Mouse (Mus musculus) myocyte (in vitro differentiated cells): ENCODE measurements at regions not wholly inside any gene's neighbourhood (a gene's known extent, or its start where the extent isn't known, plus 50 kb on each side); places are given as distances from the start of the nearest gene placed in this dataset.

Experiments used
- H3K27me3 ChIP-seq: one replicate; pipeline ENCODE4 v1.6.1; 2011; ENCODE audit not compliant: control insufficient read depth, insufficient read depth, insufficient read length
- H3K36me3 ChIP-seq: one replicate; pipeline ENCODE4 v1.6.1; 2011; ENCODE audit not compliant: control insufficient read depth, insufficient read depth
- H3K4me2 ChIP-seq: one replicate; pipeline ENCODE4 v1.6.1; 2011; ENCODE audit warnings: low read depth, control low read depth
- H3K4me3 ChIP-seq: one replicate; pipeline ENCODE4 v1.5.1; 2011; ENCODE audit warnings: mild to moderate bottlenecking, control low read depth, moderate library complexity
- H3K79me2 ChIP-seq: one replicate; pipeline ENCODE4 v1.6.1; 2011; ENCODE audit not compliant: control insufficient read depth, insufficient read depth
- H3ac ChIP-seq: one replicate; pipeline ENCODE4 v1.6.1; 2011; ENCODE audit not compliant: control insufficient read depth, insufficient read length
- CEBPB ChIP-seq: IDR thresholded peaks from 2 replicates; pipeline ENCODE4 v1.6.1; 2011; ENCODE audit warnings: mild to moderate bottlenecking, moderate library complexity; ENCODE audit not compliant: poor library complexity, insufficient read depth, severe bottlenecking
- E2F4 ChIP-seq: IDR thresholded peaks from one replicate; pipeline ENCODE4 v1.6.1; 2011; ENCODE audit warnings: mild to moderate bottlenecking, control low read depth, moderate library complexity; ENCODE audit not compliant: insufficient read depth
- MAX ChIP-seq: IDR thresholded peaks from one replicate; pipeline ENCODE4 v1.6.1; 2011; ENCODE audit warnings: low read depth, mild to moderate bottlenecking, control low read depth
- MYOD1 ChIP-seq, 3 experiments: IDR thresholded peaks; one replicate each; pipeline ENCODE4 v1.6.1; 2011; ENCODE audit warnings: control low read depth in 2 of 3, low read depth in 2 of 3, mild to moderate bottlenecking in 2 of 3, moderate library complexity in 1 of 3; ENCODE audit not compliant: insufficient read length in 2 of 3, control insufficient read depth in 1 of 3
- MYOG ChIP-seq, 3 experiments: IDR thresholded peaks; one replicate each; pipeline ENCODE4 v1.6.1; 2011; ENCODE audit warnings: control low read depth in 2 of 3, low read depth in 2 of 3, mild to moderate bottlenecking in 2 of 3; ENCODE audit not compliant: insufficient read length in 2 of 3, control insufficient read depth in 1 of 3, insufficient read depth in 1 of 3
- POLR2A ChIP-seq: IDR thresholded peaks from one replicate; pipeline ENCODE4 v1.6.1; 2011; ENCODE audit warnings: low read depth, mild to moderate bottlenecking, control low read depth, moderate library complexity; ENCODE audit not compliant: insufficient read length
- POLR2AphosphoS2 ChIP-seq: IDR thresholded peaks from one replicate; pipeline ENCODE4 v1.6.1; 2011; ENCODE audit warnings: low read depth, control low read depth; ENCODE audit not compliant: insufficient read length
- REST ChIP-seq: IDR thresholded peaks from one replicate; pipeline ENCODE4 v1.6.1; 2011; ENCODE audit warnings: mild to moderate bottlenecking, control low read depth, moderate library complexity; ENCODE audit not compliant: insufficient read depth, insufficient read length
- SRF ChIP-seq: IDR thresholded peaks from one replicate; pipeline ENCODE4 v1.6.1; 2011; ENCODE audit warnings: low read depth; ENCODE audit not compliant: control insufficient read depth, insufficient read length
- TCF12 ChIP-seq: IDR thresholded peaks from one replicate; pipeline ENCODE4 v1.6.1; 2011; ENCODE audit warnings: mild to moderate bottlenecking, control low read depth; ENCODE audit not compliant: poor library complexity, insufficient read depth, severe bottlenecking
- TCF3 ChIP-seq: IDR thresholded peaks from one replicate; pipeline ENCODE4 v1.6.1; 2011; ENCODE audit warnings: low read depth, control low read depth; ENCODE audit not compliant: insufficient read length
- USF1 ChIP-seq: IDR thresholded peaks from one replicate; pipeline ENCODE4 v1.6.1; 2011; ENCODE audit warnings: low read depth, mild to moderate bottlenecking, control low read depth, moderate library complexity

DNA sequence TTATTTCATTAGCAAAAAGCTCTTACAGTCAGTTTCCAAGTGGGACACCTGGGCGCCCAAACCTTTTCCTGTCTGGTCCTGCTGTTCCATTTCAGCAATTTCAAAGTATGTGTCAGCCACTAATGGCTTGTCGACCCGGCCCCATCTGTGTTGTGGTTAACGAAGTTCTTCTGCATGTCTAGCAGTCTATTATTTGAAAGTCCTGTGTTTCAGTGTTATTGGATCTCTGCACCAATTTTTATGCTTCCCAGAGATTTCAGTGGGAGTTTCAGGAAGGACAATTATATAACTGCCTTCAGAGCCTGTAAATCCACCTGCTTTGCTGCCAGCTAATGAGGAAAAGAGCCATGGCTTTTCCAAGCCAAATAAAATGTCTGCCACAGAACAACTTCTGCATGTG, 1142.0 kb downstream of the A830018L16Rik start:
- Histone ChIP-seq H3K4me3 (no peak overlapping the region), H3K79me2 (no peaks in the 10 kb centered on the region), H3K27me3 (no peaks in the 10 kb centered on the region), H3ac (no peak overlapping the region), H3K36me3 (no peaks in the 10 kb centered on the region), H3K4me2 (no peak overlapping the region)
- no peak for TF ChIP-seq TCF12
- TF ChIP-seq MYOD1 (IDR thresholded peaks at IDR 0.05; ENCODE audit: control insufficient read depth in 1 of 3, insufficient read length in 2 of 3, low read depth in 2 of 3): no peak
- TF ChIP-seq REST: no peak

DNA sequence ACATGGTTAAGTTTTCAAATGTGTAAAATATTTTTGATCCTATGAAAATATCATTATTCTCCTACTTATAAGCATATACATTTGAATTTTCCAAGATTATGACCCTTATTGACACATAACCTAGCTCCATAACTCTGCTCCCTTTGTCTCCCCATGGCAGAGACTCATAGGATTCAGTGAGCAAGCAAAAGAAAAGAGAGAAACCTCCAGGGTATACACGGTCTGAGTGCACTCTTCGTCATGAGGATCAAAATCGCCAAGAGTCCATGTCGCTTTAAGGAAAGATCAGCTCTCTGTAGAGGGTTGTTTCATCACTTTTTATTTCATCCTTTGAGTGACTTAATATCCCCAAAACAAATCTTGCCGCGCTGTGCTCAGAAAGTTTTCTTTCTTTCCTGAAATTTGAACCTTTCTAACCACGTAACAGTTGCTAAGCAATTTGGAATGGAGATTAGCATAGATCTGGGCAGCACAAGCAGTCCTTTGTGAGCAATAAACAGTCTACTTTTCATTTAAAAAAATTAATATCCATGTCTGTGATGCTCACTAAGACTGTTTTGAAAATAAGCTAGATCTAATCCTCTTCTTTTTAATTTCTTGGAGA, 1158.0 kb downstream of the A830018L16Rik start:
- peak overlapping the region; percentile 50 for H3K4me2 ChIP-seq
- no peak overlapping the region for H3ac ChIP-seq
- H3K27me3 ChIP-seq: no peaks in the 10 kb centered on the region
- no peaks in the 10 kb centered on the region for H3K36me3 ChIP-seq
- no peak for TF ChIP-seq REST
- no peak for TF ChIP-seq SRF
- TF ChIP-seq TCF3: no peak
- no peak for TF ChIP-seq MYOD1 (IDR thresholded peaks at IDR 0.05; ENCODE audit: control insufficient read depth in 1 of 3, insufficient read length in 2 of 3, low read depth in 2 of 3)
- TF ChIP-seq POLR2A: no peak
- no peak for TF ChIP-seq MYOG (IDR thresholded peaks at IDR 0.05; ENCODE audit: control insufficient read depth in 1 of 3, insufficient read depth in 1 of 3, insufficient read length in 2 of 3, low read depth in 2 of 3)
- TF ChIP-seq POLR2AphosphoS2: no peak
- no peak for TF ChIP-seq E2F4
- no peak for TF ChIP-seq CEBPB
- TF ChIP-seq TCF12: no peak
- TF ChIP-seq MAX: no peak
- TF ChIP-seq USF1: no peak
- no peak overlapping the region for H3K4me3 ChIP-seq
- H3K79me2 ChIP-seq: no peaks in the 10 kb centered on the region

DNA sequence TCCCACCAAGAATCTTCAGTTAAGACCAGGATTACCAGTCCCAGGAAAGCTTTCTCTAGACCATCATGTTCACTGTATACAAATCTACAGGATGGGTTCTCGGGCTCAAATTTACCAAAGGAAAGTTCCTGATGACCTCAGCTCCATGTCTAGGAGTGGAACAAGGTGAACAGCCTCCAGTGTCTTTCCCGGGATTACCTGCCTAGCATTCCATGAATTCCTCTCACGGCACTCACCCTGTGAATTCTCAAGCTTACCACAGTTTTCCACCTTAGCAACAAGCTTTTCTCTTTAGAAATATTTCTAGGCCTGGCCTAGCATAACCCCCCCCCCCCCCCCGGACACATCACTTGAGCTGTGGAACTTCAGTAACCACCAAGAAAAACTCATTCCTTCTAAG, 1158.9 kb downstream of the A830018L16Rik start:
- Histone ChIP-seq H3K27me3 (no peaks in the 10 kb centered on the region), H3K36me3 (no peaks in the 10 kb centered on the region), H3K4me2 (no peak overlapping the region), H3K79me2 (no peaks in the 10 kb centered on the region), H3ac (no peak overlapping the region), H3K4me3 (no peak overlapping the region)
- TF ChIP-seq CEBPB (no peak), POLR2AphosphoS2 (no peak), POLR2A (no peak), TCF12 (no peak), MAX (no peak), REST (no peak), SRF (no peak), MYOG (IDR thresholded peaks at IDR 0.05; ENCODE audit: control insufficient read depth in 1 of 3, insufficient read depth in 1 of 3, insufficient read length in 2 of 3, low read depth in 2 of 3) (no peak), MYOD1 (IDR thresholded peaks at IDR 0.05; ENCODE audit: control insufficient read depth in 1 of 3, insufficient read length in 2 of 3, low read depth in 2 of 3) (no peak), E2F4 (no peak), TCF3 (no peak), USF1 (no peak)

DNA sequence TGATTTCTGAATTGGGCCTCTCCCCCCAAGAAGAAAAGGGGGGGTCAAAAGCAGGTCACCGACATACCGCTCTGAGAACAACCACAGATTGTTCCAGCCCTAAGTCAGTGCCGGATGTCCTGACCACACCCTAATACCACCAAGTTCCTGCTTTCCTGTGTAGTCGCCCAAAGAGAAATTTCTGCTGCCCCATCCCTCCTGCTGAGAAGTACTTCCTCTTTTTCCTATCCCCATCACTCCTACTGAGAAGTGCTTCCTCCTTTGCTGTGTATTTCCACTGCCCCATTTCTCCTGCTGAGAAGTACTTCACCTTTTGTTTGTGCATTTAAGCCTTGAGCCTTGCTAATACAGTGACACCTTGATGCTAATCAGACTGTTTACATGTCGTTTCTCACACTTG, 1160.4 kb downstream of the A830018L16Rik start:
- H3K27me3 ChIP-seq: no peaks in the 10 kb centered on the region

DNA sequence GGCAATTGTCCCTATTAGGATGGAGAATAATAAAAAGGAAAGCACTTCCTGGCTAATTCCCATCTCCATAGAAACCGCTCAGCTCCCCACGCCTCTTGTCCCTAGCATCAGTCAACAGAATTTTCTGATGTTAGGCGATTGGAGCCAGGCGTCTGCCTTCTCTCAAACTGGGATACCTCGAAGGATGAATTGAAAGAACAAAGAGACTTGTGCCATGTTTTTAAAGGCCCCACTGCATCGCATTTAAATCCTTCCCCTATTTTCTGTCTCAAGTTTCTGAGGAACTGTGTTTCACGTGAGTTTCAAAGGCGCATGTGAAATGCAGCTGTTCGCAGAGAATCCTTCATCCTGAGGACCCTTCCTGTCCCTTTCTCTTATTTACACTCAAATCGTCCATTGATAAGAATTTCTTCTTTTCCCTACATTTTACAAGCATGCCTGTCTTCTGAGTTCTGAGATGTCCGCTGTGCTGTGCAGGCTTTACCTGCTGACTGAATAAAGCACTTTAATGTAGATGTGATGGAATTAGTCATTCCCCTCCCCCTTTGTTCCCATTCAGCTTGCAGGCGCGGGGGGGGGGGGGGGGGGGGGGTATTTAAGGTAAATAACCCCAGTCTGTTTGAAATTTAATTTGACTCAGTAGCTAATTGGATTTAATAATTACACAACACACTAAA, 1163.3 kb downstream of the A830018L16Rik start:
- H3K27me3 ChIP-seq: no peaks in the 10 kb centered on the region
- no peaks in the 10 kb centered on the region for H3K79me2 ChIP-seq
- H3K36me3 ChIP-seq: no peaks in the 10 kb centered on the region
- H3ac ChIP-seq: no peak overlapping the region
- TF ChIP-seq POLR2AphosphoS2 (no peak), TCF12 (no peak), POLR2A (no peak), REST (no peak), MYOD1 (IDR thresholded peaks at IDR 0.05; ENCODE audit: control insufficient read depth in 1 of 3, insufficient read length in 2 of 3, low read depth in 2 of 3) (no peak), MAX (no peak), TCF3 (no peak), USF1 (no peak), SRF (no peak), MYOG (IDR thresholded peaks at IDR 0.05; ENCODE audit: control insufficient read depth in 1 of 3, insufficient read depth in 1 of 3, insufficient read length in 2 of 3, low read depth in 2 of 3) (no peak), CEBPB (no peak), E2F4 (no peak)
- H3K4me2 ChIP-seq: no peak overlapping the region
- H3K4me3 ChIP-seq: no peak overlapping the region

More for the DNA sequence above, 1160.4 kb downstream of the A830018L16Rik start:
- Histone ChIP-seq H3K4me2 (no peak overlapping the region), H3K36me3 (no peaks in the 10 kb centered on the region), H3ac (no peak overlapping the region), H3K4me3 (no peak overlapping the region), H3K79me2 (no peaks in the 10 kb centered on the region)
- TF ChIP-seq POLR2A (no peak), TCF12 (no peak), E2F4 (no peak), CEBPB (no peak), MYOD1 (IDR thresholded peaks at IDR 0.05; ENCODE audit: control insufficient read depth in 1 of 3, insufficient read length in 2 of 3, low read depth in 2 of 3) (no peak), TCF3 (no peak), REST (no peak), MAX (no peak)
